Mouse (Mus musculus): ENCODE measurements at regions not wholly inside any gene's neighbourhood (a gene's known extent, or its start where the extent isn't known, plus 50 kb on each side); places are given as distances from the start of the nearest gene placed in this dataset.
A peak's percentile ranks its signal among the peaks of the same experiment; 100 is the strongest.

GRCm38 (mm10) chr15:96185429-96185828 is 101.9 kb upstream of the Arid2 start:
- peak; percentile 26 for DNase-seq

- DNase-seq = peak; percentile 35
These were observed 101.4 kb upstream of the Arid2 start for GRCm38 (mm10) chr15:96185901-96186300.

DNA sequence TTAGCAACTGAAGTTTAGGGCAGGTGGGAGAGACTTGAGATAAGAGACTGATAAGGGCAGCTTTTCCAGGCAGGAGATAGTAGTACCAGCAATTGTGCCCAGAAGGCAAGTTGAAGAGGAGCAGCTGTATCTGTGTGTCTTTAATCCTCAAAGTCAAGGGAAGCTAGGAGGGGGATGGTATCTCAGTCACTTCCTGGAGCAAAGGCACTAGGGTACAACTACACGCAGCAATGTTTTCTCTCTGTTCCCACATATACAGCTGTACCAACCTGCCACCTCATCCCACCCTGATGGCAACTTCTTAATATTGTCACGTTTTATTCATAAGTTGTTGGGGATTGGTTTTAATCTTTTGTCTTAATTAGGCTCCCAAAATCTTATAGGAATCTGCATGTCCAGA is 97.8 kb upstream of the Arid2 start:
- no peak for DNase-seq

GRCm38 (mm10) chr15:96197413-96197812 is 89.9 kb upstream of the Arid2 start:
- no peak for DNase-seq

GRCm38 (mm10) chr15:96197932-96198331 is 89.4 kb upstream of the Arid2 start:
- DNase-seq = no peak

GRCm38 (mm10) chr15:96201273-96201672 is 86.0 kb upstream of the Arid2 start:
- no peak for DNase-seq

DNA sequence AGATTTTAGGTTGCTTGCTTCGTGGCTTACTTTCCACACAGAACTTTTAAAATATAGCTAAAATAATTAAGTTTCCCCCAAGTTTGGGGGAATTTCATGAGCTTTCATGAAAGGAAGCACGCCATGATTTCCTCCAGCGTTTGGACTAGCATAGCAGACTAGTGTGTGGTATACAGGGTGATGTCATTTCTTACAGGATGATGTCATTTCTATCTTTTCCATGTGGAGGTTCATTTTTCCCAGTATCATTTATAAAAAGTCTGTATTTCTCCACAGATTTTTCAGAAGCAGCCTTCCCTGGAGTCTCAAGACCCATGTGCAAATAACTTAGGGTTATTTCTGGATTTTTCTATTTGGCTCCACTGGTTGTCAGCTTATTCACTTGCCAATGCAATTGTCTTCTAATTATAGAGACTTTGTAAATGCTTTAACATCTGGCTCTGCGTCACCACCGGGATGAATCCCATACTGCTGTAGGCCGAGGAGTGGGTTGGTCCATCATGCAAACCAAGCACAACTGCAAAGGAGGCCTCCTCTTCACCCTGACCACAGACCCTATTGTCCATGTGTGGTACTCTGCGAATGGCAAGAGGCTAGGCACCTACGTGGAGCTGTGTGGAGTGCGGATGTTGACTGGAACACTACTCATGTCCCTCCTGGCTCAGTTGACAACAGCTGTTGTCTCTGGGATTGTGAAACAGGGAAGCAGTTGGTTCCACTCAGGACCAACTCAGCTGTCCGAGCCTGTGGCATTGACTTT is 85.4 kb upstream of the Arid2 start:
- DNase-seq = no peak

DNA sequence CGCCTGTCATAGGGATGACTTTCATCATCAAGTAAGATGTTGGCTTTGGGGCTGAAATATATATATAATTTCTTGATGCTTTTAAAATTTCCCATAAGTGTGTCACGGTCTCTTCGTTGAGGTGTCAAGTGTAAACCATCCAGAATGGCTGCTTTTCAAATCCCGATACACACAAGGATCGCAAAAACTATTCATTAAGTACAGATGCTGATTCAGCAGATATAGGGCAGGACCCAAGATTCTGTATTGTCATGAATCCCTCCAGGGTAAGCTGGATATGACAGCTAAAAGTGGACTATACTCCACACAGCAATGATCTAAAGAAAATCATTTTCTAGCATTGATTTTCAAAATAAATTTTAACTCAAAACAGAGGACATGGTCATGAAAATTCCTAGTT is 83.1 kb upstream of the Arid2 start:
- no peak for DNase-seq

DNA sequence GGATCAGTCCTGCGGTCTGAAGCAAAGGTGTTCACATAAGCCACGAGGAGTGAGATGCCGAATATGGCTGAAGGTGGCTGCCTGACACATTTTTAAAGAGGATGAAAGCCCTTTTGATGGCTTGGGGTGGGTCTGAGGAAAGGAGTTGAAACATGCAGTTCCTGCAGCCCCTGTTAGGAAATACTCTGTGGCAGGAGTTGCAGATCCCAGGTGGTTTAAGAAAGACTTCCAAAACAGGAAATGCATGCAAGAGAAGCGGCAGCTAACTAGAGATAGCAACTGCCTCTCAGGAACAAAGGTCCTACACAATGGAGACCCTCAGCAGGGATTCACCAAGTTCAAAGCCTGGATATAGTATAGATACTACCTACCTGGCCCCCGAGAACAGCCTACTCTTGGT is 82.7 kb upstream of the Arid2 start:
- no peak for DNase-seq

- no peak for DNase-seq
These were observed 76.5 kb upstream of the Arid2 start for GRCm38 (mm10) chr15:96210721-96211400.

DNA sequence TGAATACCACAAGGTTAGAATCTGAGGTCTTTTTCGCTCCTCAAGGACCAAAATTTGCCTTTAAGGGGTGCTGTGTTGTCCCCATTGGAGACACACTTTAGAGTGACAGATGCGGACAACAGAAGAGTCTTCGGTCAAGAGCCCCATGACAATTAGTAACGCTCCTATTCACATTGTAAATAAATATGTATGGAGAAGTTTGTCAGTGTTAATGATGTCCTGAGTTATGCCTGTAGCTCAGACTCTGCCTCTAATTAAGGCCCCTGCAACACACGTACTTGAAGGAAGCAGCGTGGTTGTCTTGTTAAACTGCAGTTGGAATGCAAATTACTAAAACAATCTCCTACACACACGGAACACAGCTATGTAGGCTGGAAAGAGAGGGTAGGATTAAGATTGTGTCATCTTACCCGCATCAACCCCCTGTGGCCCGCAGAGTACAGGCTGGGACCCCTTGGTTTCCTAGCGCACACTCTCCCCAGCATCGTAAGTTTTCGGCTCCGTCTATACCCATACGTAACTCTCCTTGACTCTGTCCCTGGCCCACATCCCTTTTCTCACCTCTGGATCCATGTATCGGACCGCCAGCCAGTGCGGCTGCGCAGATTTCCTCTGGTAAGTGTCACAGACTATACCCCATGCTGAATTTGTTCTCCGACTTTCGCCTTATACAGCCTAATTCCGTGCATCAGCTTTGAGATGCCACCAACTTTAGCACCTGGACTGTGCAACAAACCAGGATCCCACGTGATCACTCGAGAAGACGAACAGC is 73.6 kb upstream of the Arid2 start:
- DNase-seq = no peak

DNA sequence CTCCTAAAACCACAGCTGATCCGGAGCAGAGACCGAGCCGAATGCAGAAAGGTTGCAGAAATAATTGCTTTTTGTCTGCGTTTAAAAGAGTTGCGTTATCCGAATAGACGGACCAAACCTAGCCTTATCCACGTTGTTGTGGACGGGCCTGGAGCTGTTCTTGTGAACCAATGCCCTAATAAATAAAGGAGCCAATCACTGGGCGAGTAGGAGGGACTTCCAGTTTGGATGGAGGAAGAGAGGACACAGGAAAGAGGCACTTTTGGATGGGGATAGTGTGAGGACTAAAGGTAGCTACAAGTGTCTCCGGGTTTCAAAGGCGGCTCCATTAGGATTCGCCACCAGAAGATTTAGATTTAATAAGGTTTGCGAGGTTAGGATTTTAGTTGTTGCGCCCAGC is 69.4 kb upstream of the Arid2 start:
- no peak for DNase-seq

DNA sequence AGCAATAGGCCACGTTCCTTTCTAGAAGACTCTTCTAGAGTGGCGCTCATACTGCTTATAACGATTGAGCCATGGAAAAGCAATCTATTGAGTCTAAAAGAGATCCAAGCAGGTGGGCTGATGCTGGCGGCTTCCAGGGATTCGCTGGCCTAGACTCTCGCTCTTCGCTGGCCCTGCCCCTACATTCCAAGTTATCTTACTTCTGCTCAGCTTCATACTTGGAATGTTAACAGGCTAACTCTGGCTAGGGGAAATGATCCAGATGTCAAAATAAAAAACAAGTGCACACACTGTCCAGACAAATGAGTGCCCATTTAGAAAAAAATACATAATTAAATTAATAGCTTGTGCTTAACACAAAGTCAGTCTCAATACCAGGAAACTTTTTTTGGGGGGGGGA is 67.6 kb upstream of the Arid2 start:
- peak; percentile 9 for DNase-seq

GRCm38 (mm10) chr15:96231969-96232368 is 55.3 kb upstream of the Arid2 start:
- DNase-seq = no peak

DNA sequence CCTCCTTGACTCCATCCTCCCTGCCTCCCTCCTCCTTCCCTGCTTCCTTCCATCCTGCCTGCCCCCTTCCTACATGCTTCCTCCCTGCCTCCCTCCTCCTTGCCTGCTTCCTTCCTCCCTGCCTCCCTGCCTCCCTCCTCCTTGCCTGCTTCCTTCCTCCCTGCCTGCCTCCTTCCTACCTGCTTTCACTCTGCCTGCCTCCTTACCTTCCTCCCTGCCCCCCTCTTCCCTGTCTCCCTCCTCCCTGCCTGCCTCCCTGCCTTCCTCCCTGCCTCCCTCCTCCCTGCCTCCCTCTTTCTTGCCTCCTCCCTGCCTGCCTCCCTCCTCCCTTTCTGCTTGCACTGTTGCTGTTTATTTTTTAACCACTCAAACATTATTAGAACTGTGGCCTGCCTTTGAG is 54.2 kb upstream of the Arid2 start:
- DNase-seq = no peak

DNA sequence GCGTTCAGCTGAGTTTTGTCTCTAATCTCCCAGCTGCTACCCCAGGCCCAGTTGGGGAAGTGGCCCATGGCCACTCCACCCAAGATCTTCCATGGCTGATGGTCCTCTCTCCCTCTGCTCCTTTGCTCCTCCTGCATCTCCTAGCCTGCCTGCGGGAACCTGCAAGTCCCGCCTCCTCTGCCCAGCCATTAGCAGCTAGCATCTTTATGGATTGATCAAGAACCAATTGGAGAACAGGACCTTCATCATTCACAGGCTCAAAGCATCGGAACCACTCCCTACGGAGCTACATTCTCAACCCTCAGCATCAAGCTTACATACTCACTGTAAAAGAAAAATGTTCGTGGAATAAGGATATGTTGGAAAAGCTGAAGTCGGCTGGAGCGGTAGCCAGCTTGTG is 52.5 kb upstream of the Arid2 start:
- DNase-seq = no peak
